Mouse (Mus musculus) R1 (cell line): Measurements from ENCODE around the gene Shmt1.

ENCODE experiments used
- DNase-seq: peaks from one replicate; pipeline ENCODE4 v3.0.0-alpha.2; 2018; ENCODE audit warnings: low read depth, low spot score

Shmt1 gene

DNA sequence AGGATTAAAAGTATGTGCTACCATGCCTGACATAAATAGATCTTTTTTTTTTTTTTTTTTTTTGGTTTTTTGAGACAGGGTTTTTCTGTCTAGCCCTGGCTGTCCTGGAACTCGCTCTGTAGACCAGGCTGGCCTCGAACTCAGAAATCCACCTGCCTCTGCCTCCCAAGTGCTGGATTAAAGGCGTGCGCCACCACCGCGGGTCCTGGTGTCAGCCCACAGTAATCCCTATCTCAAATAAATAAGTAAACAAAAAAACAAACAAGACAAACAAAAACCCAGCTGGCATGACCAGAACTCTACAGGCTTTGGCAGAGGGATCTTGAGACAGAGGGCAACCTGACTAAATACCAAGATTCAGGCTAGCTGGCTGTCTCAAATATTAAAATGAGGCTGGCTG lies at the start of gene Shmt1:
Gene Shmt1 (minus strand): TSS at position 101 of the 400 bp plus-strand sequence.
- peak; percentile 12 for DNase-seq

DNA sequence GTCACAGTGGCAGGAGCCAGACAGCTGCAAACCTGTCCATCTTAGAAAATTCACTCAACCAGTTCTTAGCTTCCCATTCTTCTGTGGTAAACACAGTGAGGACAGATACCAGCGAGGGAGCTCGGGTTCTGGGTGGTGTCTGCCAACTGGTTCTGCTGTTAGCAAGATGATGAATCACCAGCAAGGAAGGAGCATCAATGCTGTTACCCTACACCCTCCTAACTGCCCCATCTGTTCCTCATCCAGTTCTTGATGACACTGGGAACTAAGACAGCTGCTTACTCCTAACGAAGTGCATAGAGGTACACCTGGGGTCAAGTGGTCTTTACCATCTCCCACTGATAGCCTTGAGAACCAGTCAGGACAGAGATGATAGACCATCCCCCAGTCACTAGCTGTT lies 45.1 kb upstream of the Shmt1 start:
- DNase-seq: no peak

DNA sequence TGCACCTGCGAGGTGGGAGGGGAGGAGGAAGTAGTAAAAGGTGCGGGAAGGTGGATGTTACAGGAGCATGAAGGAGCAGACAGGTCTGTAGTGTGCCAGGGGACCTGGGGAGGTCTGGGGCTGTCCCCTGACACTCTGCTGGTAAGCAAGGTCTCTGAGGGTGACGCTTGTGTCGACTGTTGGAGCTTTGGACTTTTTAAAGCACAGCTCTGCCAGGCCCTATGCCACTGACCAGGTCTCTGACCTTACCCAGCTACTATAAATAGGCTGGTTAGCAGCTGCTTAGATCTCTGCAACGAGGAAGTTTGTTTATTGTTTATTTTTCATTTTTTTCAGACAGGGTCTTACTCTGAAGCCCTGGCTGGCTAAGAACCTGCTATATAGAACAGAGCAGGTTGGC lies 33.9 kb upstream of the Shmt1 start:
- DNase-seq: no peak

- DNase-seq: no peak
Observed at GRCm38 (mm10) chr11:60843412-60843811, 31.9 kb upstream of the Shmt1 start.

DNA sequence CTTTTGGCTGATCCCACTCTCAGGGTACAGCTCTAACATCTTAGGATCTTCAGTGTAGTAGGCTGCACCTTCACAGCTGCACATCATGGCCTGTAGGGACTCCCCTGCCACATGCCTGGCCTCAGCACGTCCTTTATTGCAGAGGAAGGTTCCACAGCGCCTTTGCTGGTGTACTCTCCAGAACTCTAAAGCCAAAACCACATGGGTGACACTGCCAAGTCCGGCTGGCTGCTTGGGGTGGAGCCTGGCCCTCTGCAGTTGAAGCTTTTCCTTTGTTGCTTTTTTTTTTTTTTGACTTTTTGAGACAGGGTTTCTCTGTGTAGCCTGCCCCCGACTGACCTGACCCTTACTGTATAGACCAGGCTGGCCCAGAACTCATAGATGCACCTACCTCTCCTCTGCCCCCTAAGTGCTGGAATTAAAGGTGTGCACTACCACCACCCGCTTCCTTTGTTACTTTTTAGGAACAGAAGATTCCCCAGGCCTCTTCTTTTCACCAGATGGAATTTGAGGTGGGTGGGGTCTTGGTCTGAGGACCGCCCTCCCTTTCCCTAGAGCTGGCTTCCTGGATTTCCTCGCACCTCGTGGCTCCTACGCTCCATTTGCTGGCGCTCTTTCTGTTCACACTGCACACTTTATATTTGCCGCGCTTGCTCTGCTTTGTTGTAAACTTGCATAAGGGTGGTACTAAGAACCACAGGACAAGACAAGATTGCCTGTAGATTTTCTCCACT lies 30.1 kb upstream of the Shmt1 start:
- DNase-seq: peak; percentile 92

DNA sequence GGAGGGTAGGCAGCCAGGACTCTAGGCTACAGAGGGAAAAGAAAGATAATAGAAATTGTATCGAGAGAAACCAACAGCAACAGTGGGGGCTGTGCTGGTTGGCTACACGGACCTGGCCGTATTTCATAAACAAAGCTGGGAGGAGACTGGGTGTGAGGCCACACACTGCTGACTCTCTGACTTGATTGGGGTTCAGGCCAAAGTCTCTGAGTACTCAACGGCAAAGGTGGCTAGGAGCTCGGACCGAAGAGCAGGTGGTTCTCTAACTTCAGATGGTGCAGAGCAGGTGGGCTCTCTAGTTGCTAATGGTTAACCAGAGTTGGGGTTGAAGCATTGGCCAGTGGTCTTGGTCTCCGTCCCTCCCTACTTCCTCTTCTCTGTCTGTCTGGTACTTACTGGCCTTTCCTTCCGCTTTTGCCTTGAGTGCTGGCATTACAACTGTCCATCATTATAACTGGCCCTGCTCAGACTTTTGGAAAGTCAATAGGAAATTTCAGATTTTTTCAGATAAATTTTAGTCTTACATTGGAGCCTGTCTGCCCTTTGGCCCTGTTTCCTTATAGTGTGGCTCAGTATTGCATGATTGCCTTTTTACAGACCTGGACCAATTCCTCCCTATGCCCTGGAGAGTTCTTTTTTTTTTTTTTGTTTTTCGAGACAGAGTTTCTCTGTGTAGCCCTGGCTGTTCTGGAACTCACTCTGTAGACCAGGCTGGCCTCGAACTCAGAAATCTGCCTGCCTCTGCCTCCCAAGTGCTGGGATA lies 26.3 kb upstream of the Shmt1 start:
- peak; percentile 20 for DNase-seq

- peak; percentile 71 for DNase-seq
Observed at GRCm38 (mm10) chr11:60836897-60837296, 25.4 kb upstream of the Shmt1 start.

GRCm38 (mm10) chr11:60830433-60831052 lies 19.0 kb upstream of the Shmt1 start, which contains the start of gene Dhrs7b:
Gene Dhrs7b, plus strand, starts transcription at chr11:60830631.
- peak; percentile 98 for DNase-seq

DNA sequence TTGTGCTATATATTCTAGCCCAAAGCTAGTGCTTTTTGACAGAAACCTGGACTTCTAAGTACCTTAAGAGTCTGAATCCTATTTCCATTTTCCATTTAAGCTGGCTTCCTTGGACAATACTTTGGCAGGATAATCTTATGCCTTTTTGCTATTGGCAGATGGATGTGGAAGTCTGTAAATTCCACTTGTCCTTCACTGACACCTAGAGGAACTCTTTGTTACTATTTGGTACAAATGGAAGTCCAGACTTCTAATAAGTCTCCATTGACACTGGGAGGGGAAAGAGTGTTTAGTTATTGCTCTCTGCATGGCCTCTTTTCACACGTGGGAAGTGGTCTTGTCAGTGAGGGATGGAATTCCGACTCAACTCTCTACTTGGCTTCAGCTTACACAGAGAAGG lies 17.4 kb upstream of the Shmt1 start:
- no peak for DNase-seq

GRCm38 (mm10) chr11:60827241-60827945 lies 15.9 kb upstream of the Shmt1 start:
- DNase-seq: no peak

- no peak for DNase-seq
Observed at GRCm38 (mm10) chr11:60826700-60827099, 15.2 kb upstream of the Shmt1 start.

DNA sequence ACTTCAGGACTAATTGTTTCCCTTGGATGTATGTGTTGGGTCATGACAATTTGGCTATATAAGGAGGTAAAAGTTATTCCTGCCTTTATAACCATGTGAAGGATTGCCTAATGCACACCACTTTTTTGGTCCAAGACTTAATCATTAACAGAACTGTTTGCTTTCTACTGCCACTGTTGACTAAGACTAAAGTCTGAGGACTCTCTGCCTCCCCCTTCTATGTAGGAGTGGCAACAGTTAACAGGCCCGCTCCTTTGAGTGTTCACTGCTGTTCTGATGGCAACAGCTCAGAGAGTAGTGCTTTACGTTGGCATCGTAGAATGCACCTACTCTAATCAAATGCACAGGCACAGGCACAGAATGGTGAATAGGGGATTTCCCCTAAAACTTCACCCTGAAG lies 13.7 kb upstream of the Shmt1 start:
- DNase-seq: no peak

DNA sequence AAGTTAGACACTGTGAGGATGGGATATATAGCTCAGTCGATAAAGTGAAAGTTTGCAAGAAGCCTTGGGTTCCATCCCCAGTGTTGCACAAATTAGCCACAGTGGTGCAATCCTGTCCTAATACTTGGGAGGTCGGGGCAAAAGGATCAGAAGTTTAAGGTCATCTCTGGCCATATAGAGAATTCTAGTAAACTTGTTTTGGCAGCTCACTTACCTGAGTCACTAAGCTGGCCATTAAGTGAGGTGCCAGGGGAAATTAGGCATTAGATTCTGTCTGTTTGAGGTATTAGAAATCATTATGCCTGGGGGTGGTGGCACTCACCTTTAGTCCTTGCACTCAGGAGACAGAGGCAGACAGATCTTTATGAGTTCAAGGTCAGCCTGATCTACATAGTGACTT lies 12.3 kb upstream of the Shmt1 start:
- no peak for DNase-seq

DNA sequence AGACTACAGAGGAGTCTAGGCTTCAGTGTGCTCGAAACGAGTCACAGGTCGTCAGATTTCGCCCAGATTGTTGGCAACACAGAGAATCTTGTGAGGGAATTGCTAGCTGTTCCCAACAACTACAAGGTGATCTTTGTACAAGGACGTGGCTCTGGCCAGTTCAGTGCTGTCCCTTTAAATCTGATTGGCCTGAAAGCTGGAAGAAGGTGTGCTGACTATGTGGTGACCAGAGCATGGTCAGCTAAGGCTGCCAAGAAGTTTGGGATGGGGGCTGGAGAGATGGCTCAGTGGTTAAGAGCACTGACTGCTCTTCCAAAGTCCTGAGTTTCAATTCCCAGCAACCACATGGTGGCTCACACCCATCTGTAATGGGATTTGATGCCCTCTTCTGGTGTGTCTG lies 4.9 kb upstream of the Shmt1 start:
- DNase-seq: no peak

DNA sequence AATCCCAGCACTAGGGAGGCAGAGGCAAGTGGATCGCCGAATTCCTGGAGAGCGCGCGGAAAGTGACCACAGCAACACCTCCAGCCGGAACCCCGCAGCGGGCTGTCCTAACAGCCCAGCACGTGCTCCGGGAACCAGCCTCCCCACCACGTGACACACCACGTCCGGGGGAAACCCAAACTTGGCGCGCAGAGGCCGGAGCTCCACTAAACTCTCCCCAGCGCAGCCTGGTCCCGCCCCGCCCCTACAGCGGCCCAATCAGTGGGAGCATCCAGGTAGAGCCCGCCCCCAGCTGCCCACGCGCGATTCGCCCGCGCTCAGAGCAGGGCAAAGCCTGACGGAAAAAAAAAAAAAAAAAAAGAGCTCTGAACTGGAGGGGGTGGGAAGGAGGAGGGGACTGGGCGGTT lies 461 bp downstream of the Shmt1 start:
- DNase-seq: peak; percentile 98

- no peak for DNase-seq
Observed at GRCm38 (mm10) chr11:60810046-60810965, 1.2 kb downstream of the Shmt1 start.

- DNase-seq: no peak
Observed at GRCm38 (mm10) chr11:60809546-60809945, 2.0 kb downstream of the Shmt1 start.

- peak; percentile 41 for DNase-seq
Observed at GRCm38 (mm10) chr11:60808286-60809070, 3.0 kb downstream of the Shmt1 start.

DNA sequence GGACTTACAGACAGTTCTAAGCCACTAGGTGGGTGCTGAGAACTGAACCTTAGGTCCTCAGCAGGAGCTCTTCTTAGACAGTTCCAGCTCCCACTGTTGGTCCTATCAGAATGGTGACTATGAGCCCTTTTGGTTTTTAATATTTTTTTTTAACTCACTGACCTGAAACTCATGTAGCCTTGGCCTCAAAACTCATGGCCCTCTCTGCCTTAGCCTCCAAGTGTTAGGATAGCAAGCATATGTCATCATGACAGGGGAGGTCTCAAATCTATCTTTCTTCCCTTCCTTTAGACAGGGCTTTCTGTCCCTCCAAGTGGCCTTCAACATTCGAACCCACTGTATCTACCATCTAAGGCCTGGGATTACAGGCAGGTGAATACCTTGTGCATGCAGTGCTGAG lies 10.6 kb downstream of the Shmt1 start:
- DNase-seq: no peak

DNA sequence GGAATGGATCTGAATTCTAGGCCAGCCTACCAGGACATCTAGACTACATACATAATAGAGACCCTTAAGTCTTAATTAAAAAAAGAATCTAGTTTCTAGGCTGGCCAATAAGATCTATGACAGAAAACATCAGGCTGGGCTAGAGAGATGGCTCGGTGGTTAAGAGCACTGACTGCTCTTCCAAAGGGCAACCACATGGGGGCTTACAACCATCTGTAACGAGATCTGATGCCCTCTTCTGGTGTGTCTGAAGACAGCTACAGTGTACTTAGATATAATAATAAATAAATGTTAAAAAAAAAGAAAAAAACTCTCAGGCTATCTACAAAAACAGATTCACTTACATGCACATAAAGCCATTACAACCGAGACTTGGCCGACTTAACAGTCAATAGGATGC lies 11.5 kb downstream of the Shmt1 start:
- DNase-seq: no peak
